Mouse (Mus musculus) stomach, postnatal 0 days (tissue): Measurements from ENCODE around the gene Cdh23.

Experiments
- CTCF ChIP-seq: IDR thresholded peaks from 2 replicates; pipeline ENCODE4 v1.5.1; 2016; ENCODE audit warnings: antibody characterized with exemption, low read depth, mild to moderate bottlenecking, moderate library complexity
- EP300 ChIP-seq: optimal IDR thresholded peaks from 2 replicates; pipeline ENCODE3; 2016; ENCODE audit warnings: antibody characterized with exemption

- TF ChIP-seq CTCF (no peak), EP300 (no peak)
Measured at GRCm38 (mm10) chr10:60733471-60733870, 37.2 kb upstream of the Cdh23 start.
